Mouse (Mus musculus) forebrain, embryonic 14.5 days (tissue): ENCODE measurements around the gene Olfr13. TPM values are rescaled to one million over a fixed set of nuclear protein-coding genes. Genes with fewer than 3 reads are reported as not detected.
"Not testable (repeated sequence)": the region's sequence is repeated elsewhere in the genome, so short reads cannot be mapped to it uniquely, and the experiment has no call there.

Source experiments
- ATAC-seq: fragments of 200-750 bp; cut with Nextera tagmentation; 2 replicates; pipeline ENCODE4 v1.8.0; 2017; ENCODE audit warnings: mild to moderate bottlenecking, moderate library complexity
- DNase-seq: peaks from one replicate; pipeline ENCODE4 v3.0.0-alpha.2; 2015; ENCODE audit warnings: low spot score
- H3K27ac ChIP-seq: fragments of 300-500 bp; sonication (generic); 2 replicates; pipeline ENCODE4 v1.5.1; 2014; ENCODE audit warnings: low read depth, mild to moderate bottlenecking, control low read depth, low read length, moderate library complexity
- H3K27me3 ChIP-seq: fragments of 300-500 bp; sonication (generic); replicated peaks from 2 replicates; pipeline ENCODE4 v1.6.1; 2014; ENCODE audit warnings: low read length, control low read depth, mixed read lengths; ENCODE audit not compliant: control insufficient read depth, insufficient read depth
- H3K36me3 ChIP-seq: fragments of 300-500 bp; sonication (generic); 2 replicates; pipeline ENCODE4 v1.6.1; 2014; ENCODE audit warnings: low read length, control low read depth; ENCODE audit not compliant: control insufficient read depth, insufficient read depth
- H3K4me1 ChIP-seq: fragments of 300-500 bp; sonication (generic); 2 replicates; pipeline ENCODE4 v1.6.1; 2014; ENCODE audit warnings: antibody characterized with exemption, low read length, control low read depth; ENCODE audit not compliant: control insufficient read depth, insufficient read depth
- H3K4me2 ChIP-seq: fragments of 300-500 bp; sonication (generic); 2 replicates; pipeline ENCODE4 v1.6.1; 2014; ENCODE audit warnings: mild to moderate bottlenecking, control low read depth, low read length
- H3K4me3 ChIP-seq: fragments of 300-500 bp; sonication (generic); 2 replicates; pipeline ENCODE4 v1.5.1; 2014; ENCODE audit warnings: low read depth, low read length, control low read depth
- H3K9ac ChIP-seq: fragments of 300-500 bp; sonication (generic); 2 replicates; pipeline ENCODE4 v1.6.1; 2014; ENCODE audit warnings: mild to moderate bottlenecking, low read length, control low read depth, moderate library complexity
- H3K9me3 ChIP-seq: fragments of 300-500 bp; sonication (generic); replicated peaks from 2 replicates; pipeline ENCODE4 v1.6.1; 2016; ENCODE audit warnings: low read length, control low read depth, mixed read lengths; ENCODE audit not compliant: control insufficient read depth
- WGBS: fragments of 180-500 bp; shearing (Covaris S2); extraction: QIAGEN DNeasy Blood & Tissue Kit; methylation state at CpG from one replicate; pipeline ENCODE4 v1.1.7; 2014; 5-methylcytosine and 5-hydroxymethylcytosine counted together
- polyA plus RNA-seq: library from polyadenylated mRNA; unstranded; fragments of >200 nt; fragmentation: Nextera tagmentation; extraction: Ambion mirVana; gene quantifications from 2 replicates; pipeline ENCODE4 v1.2.1, GENCODE M21; 2014

The Olfr13 gene
- polyA plus RNA-seq, 1 experiment from 2014 or later: not detected

- Histone ChIP-seq H3K4me2 (no peak overlapping the region), H3K9ac (no peak overlapping the region), H3K27ac (no peak overlapping the region), H3K4me1 (no peaks in the 10 kb centered on the region), H3K27me3 (no peaks in the 10 kb centered on the region), H3K9me3 (no peaks in the 10 kb centered on the region), H3K4me3 (no peak overlapping the region), H3K36me3 (no peaks in the 10 kb centered on the region)
- no peak for ATAC-seq
- 81% methylated on average over 3 of the region's 3 CpGs for WGBS
- DNase-seq: no peak
Measured at GRCm38 (mm10) chr6:43198094-43198493, 26.2 kb downstream of the Olfr13 start.

- Histone ChIP-seq H3K36me3 (no peaks in the 10 kb centered on the region), H3K9me3 (no peaks in the 10 kb centered on the region), H3K9ac (no peak overlapping the region), H3K4me1 (no peaks in the 10 kb centered on the region), H3K27ac (no peak overlapping the region), H3K4me2 (no peak overlapping the region), H3K27me3 (no peaks in the 10 kb centered on the region), H3K4me3 (no peak overlapping the region)
- ATAC-seq (no peak), DNase-seq (no peak)
Measured at GRCm38 (mm10) chr6:43202786-43203185, 30.8 kb downstream of the Olfr13 start.

- H3K4me1 ChIP-seq: no peaks in the 10 kb centered on the region
Measured at GRCm38 (mm10) chr6:43205355-43205754, 33.4 kb downstream of the Olfr13 start.

GRCm38 (mm10) chr6:43212873-43213272 lies 40.9 kb downstream of the Olfr13 start, which contains the start of gene Olfr434:
TSS of gene Olfr434 (plus strand) at chr6:43213021.
- not testable (repeated sequence) for H3K4me1 ChIP-seq, H3K4me2 ChIP-seq, H3K36me3 ChIP-seq, H3K9me3 ChIP-seq, DNase-seq, ATAC-seq, H3K9ac ChIP-seq, H3K27ac ChIP-seq, H3K4me3 ChIP-seq, H3K27me3 ChIP-seq

More at GRCm38 (mm10) chr6:43205355-43205754, 33.4 kb downstream of the Olfr13 start:
- Histone ChIP-seq H3K27ac (no peak overlapping the region), H3K9me3 (no peaks in the 10 kb centered on the region), H3K4me2 (no peak overlapping the region), H3K9ac (no peak overlapping the region), H3K36me3 (no peaks in the 10 kb centered on the region), H3K4me3 (no peak overlapping the region), H3K27me3 (no peaks in the 10 kb centered on the region)
- WGBS: 27% methylated on average over 2 of the region's 2 CpGs
- DNase-seq: peak; percentile 15
- ATAC-seq: no peak

Other genes starting within 250 kb of the Olfr13 start
- not detected in 2 replicates for gene Olfr444, start 223.1 kb upstream of the Olfr13 start, polyA plus RNA-seq
- not detected in 2 replicates for gene Olfr441, start 65.8 kb upstream of the Olfr13 start, polyA plus RNA-seq
- gene Olfr237-ps1, start 25.6 kb upstream of the Olfr13 start, polyA plus RNA-seq: not detected in 2 replicates
- not detected in 2 replicates for gene Olfr437, start 8.9 kb upstream of the Olfr13 start, polyA plus RNA-seq
- gene Olfr435, start 25.0 kb downstream of the Olfr13 start, polyA plus RNA-seq: not detected in 2 replicates
- not detected in 2 replicates for gene Olfr434, start 40.9 kb downstream of the Olfr13 start, polyA plus RNA-seq
- not detected in 2 replicates for gene Olfr47, start 59.4 kb downstream of the Olfr13 start, polyA plus RNA-seq
- gene Arhgef5, start 93.4 kb downstream of the Olfr13 start, polyA plus RNA-seq: 1.2 and 1.4 TPM in 2 replicates
- not detected in 2 replicates for gene Nobox, start 137.4 kb downstream of the Olfr13 start, polyA plus RNA-seq